Mouse (Mus musculus) limb, embryonic 10.5 days (tissue): ENCODE measurements around the gene Zbtb7b. TPM values are rescaled to one million over a fixed set of nuclear protein-coding genes. Genes with fewer than 3 reads are reported as not detected.
"Not testable (repeated sequence)": the region's sequence is repeated elsewhere in the genome, so short reads cannot be mapped to it uniquely, and the experiment has no call there.

ENCODE experiments used
- DNase-seq: peaks from one replicate; pipeline ENCODE4 v3.0.0-alpha.2; 2017; ENCODE audit warnings: low spot score
- H3K27ac ChIP-seq: fragments of 300-500 bp; sonication (generic); 2 replicates; pipeline ENCODE4 v1.5.1; 2016; ENCODE audit warnings: mild to moderate bottlenecking
- H3K27me3 ChIP-seq: fragments of 300-500 bp; sonication (generic); 2 replicates; pipeline ENCODE4 v1.6.1; 2016; ENCODE audit warnings: low read depth, mild to moderate bottlenecking; ENCODE audit not compliant: poor library complexity, severe bottlenecking
- H3K36me3 ChIP-seq: fragments of 300-500 bp; sonication (generic); 2 replicates; pipeline ENCODE4 v1.6.1; 2016; ENCODE audit warnings: mild to moderate bottlenecking, moderate library complexity
- H3K4me1 ChIP-seq: fragments of 300-500 bp; sonication (generic); 2 replicates; pipeline ENCODE4 v1.6.1; 2016
- H3K4me3 ChIP-seq: fragments of 300-500 bp; sonication (generic); 2 replicates; pipeline ENCODE4 v1.5.1; 2016; ENCODE audit warnings: mild to moderate bottlenecking, moderate library complexity
- H3K9me3 ChIP-seq: fragments of 300-500 bp; sonication (generic); replicated peaks from 2 replicates; pipeline ENCODE4 v1.6.1; 2016; ENCODE audit warnings: mild to moderate bottlenecking
- WGBS: fragments of 180-500 bp; shearing (Covaris S2); methylation state at CpG from one replicate; pipeline ENCODE4 v1.1.7; 2016; 5-methylcytosine and 5-hydroxymethylcytosine counted together
- polyA plus RNA-seq: library from polyadenylated mRNA; unstranded; fragments of >200 nt; fragmentation: Nextera tagmentation; extraction: Ambion mirVana; gene quantifications from 2 replicates; pipeline ENCODE4 v1.2.1, GENCODE M21; 2016

Gene Zbtb7b
- polyA plus RNA-seq: 0.38 and 0.49 TPM in 2 replicates

DNA sequence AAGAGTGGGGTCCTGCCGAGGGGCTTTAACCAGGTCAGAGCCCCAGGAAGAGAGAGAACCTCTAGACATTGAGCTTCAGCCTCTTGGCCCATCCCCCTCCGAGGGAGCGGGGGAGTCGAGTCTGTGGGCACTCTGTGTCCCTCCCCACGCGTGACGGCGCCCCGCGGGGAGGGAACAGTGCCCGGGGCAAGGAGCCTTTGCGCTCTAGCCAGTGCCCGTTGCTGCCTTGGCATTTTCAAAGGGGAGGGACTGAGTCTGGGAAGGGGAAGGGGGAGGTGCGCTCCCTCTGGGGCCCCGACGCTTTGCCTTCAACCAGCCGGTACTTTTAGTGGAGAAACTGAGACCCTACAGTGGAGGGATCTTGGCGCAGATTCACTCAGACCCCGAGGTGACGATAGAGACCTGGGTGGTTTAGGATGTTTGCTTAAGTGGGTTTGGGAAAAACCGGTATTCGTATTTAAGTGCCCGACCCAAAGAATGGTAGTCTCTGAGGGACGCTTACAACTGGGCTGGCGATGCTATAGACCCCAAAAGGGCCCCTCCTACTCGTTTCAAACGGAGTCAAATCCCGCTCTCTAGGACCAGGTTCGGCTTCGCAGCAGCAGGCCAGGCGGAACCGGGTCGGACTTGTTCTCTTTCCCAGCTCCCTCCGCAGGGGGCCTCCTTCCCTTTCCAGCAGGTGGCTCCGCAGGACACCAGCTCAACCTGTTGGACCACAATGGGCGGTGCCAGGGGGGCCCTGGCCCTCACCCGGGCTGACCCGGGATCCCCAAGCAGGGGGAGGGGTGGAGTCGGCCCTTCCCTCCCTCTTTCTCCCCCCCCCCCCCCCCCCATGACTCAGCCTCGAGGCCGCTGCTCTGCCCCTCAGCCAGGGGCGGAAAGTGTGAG, at the start of gene Zbtb7b:
Gene Zbtb7b, minus strand, starts transcription at position 771 of the 888 bp plus-strand sequence.
- H3K36me3 ChIP-seq: no peaks in the 10 kb centered on the region
- WGBS: under 1% methylated on average over 42 of the region's 42 CpGs

DNA sequence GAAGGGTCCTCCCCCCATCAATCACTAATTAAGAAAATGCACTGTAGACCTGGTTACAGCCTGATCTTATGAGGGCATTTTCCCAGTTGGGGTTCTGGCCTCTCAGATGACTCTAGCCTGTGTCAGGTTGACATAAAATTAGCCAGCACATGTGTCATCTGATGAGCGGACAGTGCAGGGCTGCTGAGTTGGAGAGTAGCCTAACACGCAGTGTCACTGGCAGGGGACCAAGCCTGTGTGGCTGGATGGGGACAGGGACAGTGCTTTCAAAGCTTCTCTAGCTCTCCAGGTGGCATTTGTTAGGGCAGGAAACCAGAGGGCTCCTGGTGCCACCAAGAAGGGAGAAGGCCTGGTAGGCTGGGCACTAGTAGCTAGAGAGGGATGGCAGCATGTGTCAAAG, 46.1 kb upstream of the Zbtb7b start:
- Histone ChIP-seq H3K27me3 (no peaks in the 10 kb centered on the region), H3K9me3 (no peaks in the 10 kb centered on the region), H3K36me3 (peaks cover 17% of the 10 kb centered on the region), H3K27ac (no peak overlapping the region), H3K4me3 (no peak overlapping the region), H3K4me1 (peaks cover 26% of the 10 kb centered on the region)
- DNase-seq: no peak
- 93% methylated on average over 2 of the region's 2 CpGs for WGBS

More for the DNA sequence above, at the start of gene Zbtb7b:
- H3K27me3 ChIP-seq: peaks cover 37% of the 10 kb centered on the region
- peak; percentile 76 for DNase-seq
- no peaks in the 10 kb centered on the region for H3K9me3 ChIP-seq
- peaks cover 74% of the 10 kb centered on the region for H3K4me1 ChIP-seq
- peak within 1 kb of the TSS; percentile 88 for H3K27ac ChIP-seq
- peak within 1 kb of the TSS; percentile 59 for H3K4me3 ChIP-seq

DNA sequence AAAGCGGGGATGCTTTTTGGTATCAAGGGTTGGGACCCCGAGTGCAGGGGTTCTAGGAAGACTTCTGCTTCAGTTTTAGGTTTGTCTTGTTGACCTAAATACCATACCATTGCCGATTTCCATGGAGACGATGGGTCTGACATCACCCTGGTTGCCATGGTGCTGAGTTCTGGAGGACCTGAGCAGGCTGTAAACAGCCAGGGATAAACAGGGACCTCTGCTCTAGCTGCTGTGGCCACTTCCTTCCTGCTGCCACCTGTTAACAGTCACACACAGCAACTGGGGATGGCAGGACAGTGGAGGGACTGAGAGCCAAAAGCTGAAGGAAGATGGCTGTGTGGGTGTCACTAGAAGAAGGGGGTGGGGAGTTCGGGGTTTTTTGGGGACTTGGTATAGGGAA, 42.7 kb upstream of the Zbtb7b start:
- H3K36me3 ChIP-seq: peaks cover 37% of the 10 kb centered on the region
- no peak for DNase-seq
- peak overlapping the region; percentile 83 for H3K27ac ChIP-seq
- no peaks in the 10 kb centered on the region for H3K9me3 ChIP-seq
- peak overlapping the region; percentile 65 for H3K4me3 ChIP-seq
- WGBS: 41% methylated on average over 5 of the region's 5 CpGs
- no peaks in the 10 kb centered on the region for H3K27me3 ChIP-seq
- H3K4me1 ChIP-seq: peaks cover 34% of the 10 kb centered on the region

DNA sequence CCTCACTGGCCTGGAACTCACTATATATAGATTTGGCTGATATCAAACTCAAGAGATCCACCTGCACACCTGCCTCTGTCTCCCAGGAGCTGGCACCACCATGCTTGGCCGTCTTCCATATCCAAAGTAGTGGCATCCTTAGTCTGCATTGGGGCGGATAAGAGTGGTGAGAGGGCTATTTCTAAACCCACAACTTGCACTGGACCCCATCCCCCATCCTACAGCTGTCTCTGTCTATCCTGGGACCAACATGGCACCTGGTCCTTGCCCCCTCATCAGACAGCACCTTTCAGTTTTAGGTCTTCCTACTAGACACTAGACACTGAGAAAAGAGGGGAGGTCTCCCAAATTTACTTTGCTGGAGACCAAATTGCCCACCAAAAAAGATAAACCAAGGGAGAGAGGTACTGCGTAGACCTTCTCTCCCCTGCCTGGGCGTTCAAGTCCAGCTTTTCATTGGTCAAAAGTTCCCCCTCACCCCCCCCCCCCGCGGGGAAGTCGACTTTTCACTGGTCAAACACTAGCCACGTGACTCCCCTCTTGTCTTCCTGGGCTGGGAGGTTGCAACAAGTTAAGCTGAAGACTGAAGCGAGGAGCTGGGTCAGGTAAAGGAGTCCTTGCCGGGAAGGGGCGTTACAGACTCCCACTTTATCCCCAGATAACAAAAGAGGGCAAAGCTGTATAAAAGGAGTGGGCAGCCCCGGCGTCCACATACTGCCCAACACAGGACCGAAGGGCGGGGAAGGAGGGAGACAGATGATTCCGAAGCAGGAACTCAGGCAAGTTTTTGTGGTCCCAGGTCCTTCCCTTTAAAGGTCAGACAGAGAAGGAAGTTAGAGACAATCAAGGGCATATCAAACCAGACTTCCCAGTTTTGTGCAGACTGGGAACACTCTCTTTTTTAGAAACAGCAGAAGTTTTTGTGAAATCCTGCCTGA, 41.9 kb upstream of the Zbtb7b start, which contains the start of gene Pbxip1:
Gene Pbxip1, plus strand, starts transcription at position 531 of the 938 bp plus-strand sequence.
- Histone ChIP-seq H3K4me3 (peak within 1 kb of the TSS; percentile 65), H3K27me3 (no peaks in the 10 kb centered on the region), H3K27ac (peak within 1 kb of the TSS; percentile 83), H3K36me3 (peaks cover 42% of the 10 kb centered on the region), H3K9me3 (no peaks in the 10 kb centered on the region), H3K4me1 (peaks cover 38% of the 10 kb centered on the region)
- DNase-seq: peak; percentile 88
- WGBS: 5% methylated on average over 16 of the region's 16 CpGs

DNA sequence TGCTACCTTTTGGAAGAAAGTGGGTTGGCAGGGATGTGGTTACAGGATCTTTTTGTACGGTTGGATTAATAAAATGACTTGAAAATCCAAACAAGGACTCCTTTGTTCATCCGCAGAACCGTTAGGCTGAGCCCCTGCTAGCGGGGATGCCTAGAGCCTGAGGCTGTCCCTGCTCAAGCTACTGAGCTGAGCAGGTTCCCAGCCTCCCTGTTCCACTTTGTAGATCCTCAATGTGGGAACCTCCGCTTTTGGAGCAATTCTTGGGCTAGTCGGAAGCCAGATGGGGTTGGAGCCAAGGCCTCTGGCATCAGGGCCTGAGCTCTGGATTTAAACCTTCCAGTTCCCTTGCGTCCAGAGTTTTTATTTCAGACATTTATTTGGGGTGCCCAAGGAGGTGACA, 40.5 kb upstream of the Zbtb7b start:
- no peak overlapping the region for H3K4me3 ChIP-seq
- H3K36me3 ChIP-seq: peaks cover 39% of the 10 kb centered on the region
- H3K27me3 ChIP-seq: no peaks in the 10 kb centered on the region
- peaks cover 51% of the 10 kb centered on the region for H3K4me1 ChIP-seq
- WGBS: 83% methylated on average over 7 of the region's 7 CpGs
- H3K9me3 ChIP-seq: no peaks in the 10 kb centered on the region
- peak overlapping the region; percentile 17; the same call in 1 of the 2 replicates for H3K27ac ChIP-seq
- DNase-seq: no peak

DNA sequence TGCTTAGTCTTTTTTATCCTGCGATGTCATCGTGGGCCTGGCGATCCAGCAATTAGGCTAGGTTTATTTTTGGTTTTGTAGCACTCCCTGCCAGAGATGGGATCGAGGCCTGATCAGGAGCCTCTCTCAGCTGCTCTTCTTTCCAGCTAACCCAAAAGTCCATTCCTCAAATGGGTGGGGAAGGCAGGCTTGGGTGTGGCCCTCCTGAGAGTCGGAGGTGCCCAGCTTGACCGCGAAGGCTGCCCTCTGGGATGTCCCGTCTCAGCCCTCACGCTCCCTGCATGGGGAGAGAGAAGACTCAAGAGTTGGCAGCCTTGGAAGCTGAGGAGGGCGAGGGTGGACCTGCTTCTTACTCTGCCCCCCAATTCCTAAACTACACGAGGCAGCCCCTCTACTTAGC, 40.0 kb upstream of the Zbtb7b start:
- Histone ChIP-seq H3K9me3 (no peaks in the 10 kb centered on the region), H3K4me3 (no peak overlapping the region), H3K27me3 (no peaks in the 10 kb centered on the region), H3K27ac (peak overlapping the region; percentile 17; the same call in 1 of the 2 replicates), H3K4me1 (peaks cover 54% of the 10 kb centered on the region), H3K36me3 (peaks cover 39% of the 10 kb centered on the region)
- DNase-seq: no peak
- WGBS: 83% methylated on average over 11 of the region's 11 CpGs

DNA sequence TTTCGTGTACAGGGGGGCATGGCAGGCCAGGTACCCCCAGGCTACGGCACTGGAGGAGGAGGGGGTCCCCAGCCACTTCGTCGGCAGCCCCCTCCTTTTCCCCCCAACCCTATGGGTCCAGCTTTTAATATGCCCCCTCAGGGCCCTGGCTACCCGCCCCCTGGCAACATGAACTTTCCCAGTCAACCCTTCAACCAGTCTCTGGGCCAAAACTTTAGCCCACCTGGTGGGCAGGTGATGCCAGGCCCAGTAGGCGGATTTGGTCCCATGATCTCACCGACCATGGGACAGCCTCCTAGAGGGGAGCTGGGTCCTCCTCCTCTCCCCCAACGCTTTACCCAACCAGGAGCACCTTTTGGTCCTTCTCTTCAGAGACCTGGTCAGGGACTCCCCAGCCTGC, 38.0 kb upstream of the Zbtb7b start:
- no peak overlapping the region for H3K27ac ChIP-seq

DNA sequence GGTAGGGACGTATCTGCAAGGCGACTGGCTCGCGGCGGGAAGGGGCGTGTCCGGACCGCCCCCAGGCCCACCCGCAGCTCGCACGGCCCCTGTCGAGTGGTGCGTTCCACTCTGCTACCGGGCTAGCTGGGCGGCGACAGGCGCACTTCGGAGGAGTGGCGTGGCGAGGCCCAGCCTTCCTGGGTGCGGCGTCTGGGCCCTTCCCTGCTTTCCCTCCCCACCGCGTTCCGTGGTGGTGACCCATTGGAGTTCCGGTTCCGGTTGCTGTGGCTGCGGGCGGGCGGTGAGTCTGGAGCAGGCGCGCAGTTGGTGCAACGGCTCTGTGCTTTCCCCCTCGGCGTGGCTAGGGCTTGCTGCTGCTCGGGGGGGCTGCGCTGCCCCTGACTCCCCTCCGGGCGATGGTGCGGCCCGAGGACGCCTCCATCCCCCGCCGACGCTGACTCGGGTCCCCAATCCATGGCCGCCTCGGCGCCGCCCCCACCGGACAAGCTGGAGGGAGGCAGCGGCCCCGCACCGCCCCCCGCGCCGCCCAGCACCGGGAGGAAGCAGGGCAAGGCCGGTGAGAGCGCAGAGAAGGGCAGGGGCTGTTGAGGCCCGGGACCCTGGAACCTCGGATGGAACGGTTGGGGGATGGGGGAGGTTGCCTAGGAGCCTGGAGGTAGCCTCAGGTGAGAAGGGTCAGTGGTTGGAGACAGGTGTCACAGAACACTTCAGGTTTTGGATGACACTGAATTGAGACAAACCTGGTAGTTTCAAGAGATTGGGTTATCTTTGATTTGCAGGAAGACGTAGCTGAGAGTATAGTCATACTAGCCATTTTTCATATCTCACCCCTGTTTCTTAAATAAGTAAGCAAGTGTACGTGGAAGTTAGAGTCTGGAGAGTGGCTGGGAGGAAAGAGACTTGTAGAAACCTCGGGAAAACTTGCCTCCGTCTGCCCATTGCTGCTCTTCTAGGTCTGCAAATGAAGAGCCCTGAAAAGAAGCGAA, 35.9 kb upstream of the Zbtb7b start, which contains the start of gene Pygo2:
Gene Pygo2, plus strand, starts transcription at position 44 of the 989 bp plus-strand sequence.
- H3K36me3 ChIP-seq: peaks cover 75% of the 10 kb centered on the region
- 2% methylated on average over 68 of the region's 68 CpGs for WGBS
- peak; percentile 95 for DNase-seq
- peak within 1 kb of the TSS; percentile 100 for H3K4me3 ChIP-seq
- H3K27me3 ChIP-seq: no peaks in the 10 kb centered on the region
- peak within 1 kb of the TSS; percentile 95 for H3K27ac ChIP-seq
- peaks cover 28% of the 10 kb centered on the region for H3K4me1 ChIP-seq
- H3K9me3 ChIP-seq: no peaks in the 10 kb centered on the region

More for the DNA sequence above, 38.0 kb upstream of the Zbtb7b start:
- Histone ChIP-seq H3K4me3 (no peak overlapping the region), H3K27me3 (no peaks in the 10 kb centered on the region), H3K9me3 (no peaks in the 10 kb centered on the region), H3K4me1 (peaks cover 45% of the 10 kb centered on the region), H3K36me3 (peaks cover 53% of the 10 kb centered on the region)
- DNase-seq: no peak
- WGBS: 95% methylated on average over 8 of the region's 8 CpGs

DNA sequence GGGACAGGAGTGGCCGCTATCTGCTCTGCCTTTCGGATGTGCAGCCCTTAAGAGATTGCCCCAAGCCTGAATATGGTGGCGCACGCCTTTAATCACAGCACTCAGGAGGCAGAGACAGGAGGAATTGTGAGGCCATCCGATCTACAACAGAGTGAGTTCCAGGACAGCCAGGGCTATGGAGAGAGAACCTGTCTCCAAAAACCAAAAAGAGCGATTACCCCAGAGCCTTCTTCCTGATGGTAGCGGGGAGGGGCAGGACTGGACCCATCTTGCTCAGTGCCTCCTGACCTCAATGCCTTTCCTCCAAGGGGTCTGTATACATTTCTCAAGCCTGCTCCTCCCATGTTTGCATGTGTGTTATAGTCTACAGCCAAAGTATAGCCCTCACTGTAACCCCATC, 34.4 kb upstream of the Zbtb7b start:
- 91% methylated on average over 7 of the region's 7 CpGs for WGBS
- H3K36me3 ChIP-seq: peaks cover 75% of the 10 kb centered on the region
- H3K4me3 ChIP-seq: not testable (repeated sequence)

DNA sequence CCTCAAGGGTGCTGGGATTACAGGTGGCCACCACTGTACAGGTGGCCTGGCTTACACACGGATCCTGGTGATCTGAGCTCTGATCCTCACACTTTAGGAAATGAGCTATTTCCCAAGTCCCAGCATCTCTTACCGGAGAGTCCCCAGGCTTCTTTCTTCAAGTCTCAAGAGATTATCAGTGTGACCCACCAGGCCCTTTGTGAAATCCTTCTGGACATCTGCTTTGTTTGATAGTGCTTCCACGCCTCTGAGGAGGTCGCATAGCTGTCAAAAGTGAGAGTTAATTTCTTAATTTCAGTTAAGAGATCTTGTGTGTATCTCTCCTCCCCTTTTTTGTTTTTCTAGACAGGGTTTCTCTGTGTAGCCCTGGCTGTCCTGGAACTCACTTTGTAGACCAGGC, 31.3 kb upstream of the Zbtb7b start:
- Histone ChIP-seq H3K36me3 (peaks cover 67% of the 10 kb centered on the region), H3K27me3 (no peaks in the 10 kb centered on the region), H3K9me3 (no peaks in the 10 kb centered on the region), H3K27ac (no peak overlapping the region), H3K4me3 (no peak overlapping the region), H3K4me1 (peaks cover 37% of the 10 kb centered on the region)
- DNase-seq: no peak
- WGBS: 92% methylated on average over 4 of the region's 4 CpGs

More for the DNA sequence above, 34.4 kb upstream of the Zbtb7b start:
- peaks cover 24% of the 10 kb centered on the region for H3K4me1 ChIP-seq
- DNase-seq, H3K27ac ChIP-seq, H3K9me3 ChIP-seq, H3K27me3 ChIP-seq: not testable (repeated sequence)

DNA sequence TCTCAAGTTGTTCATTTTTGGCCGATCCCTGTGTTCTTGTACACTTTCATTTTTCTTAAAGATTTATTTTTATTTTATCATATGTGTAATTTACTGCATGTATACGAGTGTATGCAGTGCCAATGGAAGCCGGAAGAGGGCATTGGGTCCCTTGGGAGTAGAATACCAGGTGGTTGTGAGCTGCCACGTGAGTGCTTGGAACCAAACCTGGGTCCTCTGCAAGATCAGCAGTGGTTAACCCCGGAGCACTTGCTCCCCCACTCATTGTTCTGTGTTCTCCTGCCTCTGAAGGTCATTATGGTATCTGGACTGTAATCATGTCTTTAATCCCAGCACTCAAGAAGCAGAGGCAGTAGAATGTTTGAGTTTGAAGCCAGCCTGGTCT, 30.6 kb upstream of the Zbtb7b start:
- H3K9me3 ChIP-seq: no peaks in the 10 kb centered on the region
- peaks cover 37% of the 10 kb centered on the region for H3K4me1 ChIP-seq
- 89% methylated on average over 5 of the region's 5 CpGs for WGBS
- DNase-seq: no peak
- no peaks in the 10 kb centered on the region for H3K27me3 ChIP-seq
- H3K36me3 ChIP-seq: peaks cover 67% of the 10 kb centered on the region
- no peak overlapping the region for H3K27ac ChIP-seq
- no peak overlapping the region for H3K4me3 ChIP-seq
